Mouse (Mus musculus): Measurements from ENCODE around the gene Il34. TPM values are rescaled to one million over a fixed set of nuclear protein-coding genes. Genes with fewer than 3 reads are reported as not detected.
A peak's percentile ranks its signal among the peaks of the same experiment; 100 is the strongest.

The Il34 gene
- polyA plus RNA-seq (2012): not detected in 2 replicates

- Histone ChIP-seq H3K27me3 (ENCODE audit: control insufficient read depth) (no peaks in the 10 kb centered on the region), H3K4me1 (ENCODE audit: control insufficient read depth) (peaks cover 3% of the 10 kb centered on the region; the same call in 1 of the 2 replicates), H3K9me3 (ENCODE audit: control insufficient read depth, low read length) (no peaks in the 10 kb centered on the region), H3K36me3 (ENCODE audit: control insufficient read depth) (peaks cover 25% of the 10 kb centered on the region), H3K4me3 (replicated peaks) (no peak within 1 kb of the TSS)
- TF ChIP-seq GATA1 (IDR thresholded peaks at IDR 0.05; ENCODE audit: low read length) (no peak), TAL1 (IDR thresholded peaks at IDR 0.05; ENCODE audit: low read length) (no peak)
These were observed at the start of gene Il34 for GRCm38 (mm10) chr8:110805669-110806068. Il34 (minus strand) TSS chr8:110805924.

GRCm38 (mm10) chr8:110851186-110851585, 45.5 kb upstream of the Il34 start:
- no peak overlapping the region for H3K4me3 ChIP-seq (replicated peaks)
- H3K4me1 ChIP-seq (ENCODE audit: control insufficient read depth): peaks cover 14% of the 10 kb centered on the region
- peaks cover 74% of the 10 kb centered on the region for H3K36me3 ChIP-seq (ENCODE audit: control insufficient read depth)
- TF ChIP-seq TAL1 (IDR thresholded peaks at IDR 0.05; ENCODE audit: low read length) (no peak), GATA1 (IDR thresholded peaks at IDR 0.05; ENCODE audit: low read length) (no peak)
- H3K27me3 ChIP-seq (ENCODE audit: control insufficient read depth): no peaks in the 10 kb centered on the region
- no peaks in the 10 kb centered on the region for H3K9me3 ChIP-seq (ENCODE audit: control insufficient read depth, low read length)

GRCm38 (mm10) chr8:110847645-110848495, 42.1 kb upstream of the Il34 start:
- Histone ChIP-seq H3K4me1 (ENCODE audit: control insufficient read depth) (peaks cover 43% of the 10 kb centered on the region), H3K9me3 (ENCODE audit: control insufficient read depth, low read length) (no peaks in the 10 kb centered on the region), H3K4me3 (replicated peaks) (peak overlapping the region; percentile 100), H3K36me3 (ENCODE audit: control insufficient read depth) (peaks cover 65% of the 10 kb centered on the region), H3K27me3 (ENCODE audit: control insufficient read depth) (no peaks in the 10 kb centered on the region)
- TF ChIP-seq TAL1 (IDR thresholded peaks at IDR 0.05; ENCODE audit: low read length) (no peak), GATA1 (IDR thresholded peaks at IDR 0.05; ENCODE audit: low read length) (no peak)

- Histone ChIP-seq H3K9me3 (ENCODE audit: control insufficient read depth, low read length) (no peaks in the 10 kb centered on the region), H3K27me3 (ENCODE audit: control insufficient read depth) (no peaks in the 10 kb centered on the region), H3K36me3 (ENCODE audit: control insufficient read depth) (peaks cover 65% of the 10 kb centered on the region), H3K4me3 (replicated peaks) (peak overlapping the region; percentile 100), H3K4me1 (ENCODE audit: control insufficient read depth) (peaks cover 46% of the 10 kb centered on the region)
- TF ChIP-seq TAL1 (IDR thresholded peaks at IDR 0.05; ENCODE audit: low read length) (no peak), GATA1 (IDR thresholded peaks at IDR 0.05; ENCODE audit: low read length) (no peak)
These were observed 41.4 kb upstream of the Il34 start for GRCm38 (mm10) chr8:110847171-110847549.

GRCm38 (mm10) chr8:110846405-110847170, 40.9 kb upstream of the Il34 start, which contains the start of the genes Cog4 and Sf3b3:
Cog4 (plus strand) TSS chr8:110846600.
Sf3b3 (minus strand) TSS chr8:110846787.
- H3K4me1 ChIP-seq (ENCODE audit: control insufficient read depth): peaks cover 46% of the 10 kb centered on the region
- H3K9me3 ChIP-seq (ENCODE audit: control insufficient read depth, low read length): no peaks in the 10 kb centered on the region
- H3K4me3 ChIP-seq (replicated peaks): peak within 1 kb of the TSS; percentile 100
- H3K36me3 ChIP-seq (ENCODE audit: control insufficient read depth): peaks cover 65% of the 10 kb centered on the region
- H3K27me3 ChIP-seq (ENCODE audit: control insufficient read depth): no peaks in the 10 kb centered on the region
- no peak for TF ChIP-seq GATA1 (IDR thresholded peaks at IDR 0.05; ENCODE audit: low read length)
- no peak for TF ChIP-seq TAL1 (IDR thresholded peaks at IDR 0.05; ENCODE audit: low read length)

GRCm38 (mm10) chr8:110845821-110846404, 40.2 kb upstream of the Il34 start:
- peaks cover 65% of the 10 kb centered on the region for H3K36me3 ChIP-seq (ENCODE audit: control insufficient read depth)
- peak overlapping the region; percentile 100 for H3K4me3 ChIP-seq (replicated peaks)
- TF ChIP-seq GATA1 (IDR thresholded peaks at IDR 0.05; ENCODE audit: low read length) (no peak), TAL1 (IDR thresholded peaks at IDR 0.05; ENCODE audit: low read length) (no peak)
- no peaks in the 10 kb centered on the region for H3K9me3 ChIP-seq (ENCODE audit: control insufficient read depth, low read length)
- H3K4me1 ChIP-seq (ENCODE audit: control insufficient read depth): peaks cover 46% of the 10 kb centered on the region
- no peaks in the 10 kb centered on the region for H3K27me3 ChIP-seq (ENCODE audit: control insufficient read depth)

- peak overlapping the region; percentile 100 for H3K4me3 ChIP-seq (replicated peaks)
- no peak for TF ChIP-seq GATA1 (IDR thresholded peaks at IDR 0.05; ENCODE audit: low read length)
- no peak for TF ChIP-seq TAL1 (IDR thresholded peaks at IDR 0.05; ENCODE audit: low read length)
- no peaks in the 10 kb centered on the region for H3K9me3 ChIP-seq (ENCODE audit: control insufficient read depth, low read length)
- H3K4me1 ChIP-seq (ENCODE audit: control insufficient read depth): peaks cover 46% of the 10 kb centered on the region
- H3K27me3 ChIP-seq (ENCODE audit: control insufficient read depth): no peaks in the 10 kb centered on the region
- peaks cover 65% of the 10 kb centered on the region for H3K36me3 ChIP-seq (ENCODE audit: control insufficient read depth)
These were observed 39.2 kb upstream of the Il34 start for GRCm38 (mm10) chr8:110844941-110845340.

- Histone ChIP-seq H3K4me1 (ENCODE audit: control insufficient read depth) (peaks cover 40% of the 10 kb centered on the region), H3K9me3 (ENCODE audit: control insufficient read depth, low read length) (no peaks in the 10 kb centered on the region), H3K27me3 (ENCODE audit: control insufficient read depth) (no peaks in the 10 kb centered on the region), H3K4me3 (replicated peaks) (no peak overlapping the region), H3K36me3 (ENCODE audit: control insufficient read depth) (peaks cover 71% of the 10 kb centered on the region)
- TF ChIP-seq TAL1 (IDR thresholded peaks at IDR 0.05; ENCODE audit: low read length): no peak
- no peak for TF ChIP-seq GATA1 (IDR thresholded peaks at IDR 0.05; ENCODE audit: low read length)
These were observed 37.5 kb upstream of the Il34 start for GRCm38 (mm10) chr8:110843207-110843606.

Data from erythroblast, embryonic 14.5 days (primary cell).